In genomic region chr13:107495161-107495732, GRCm38 (mm10) we compare ENCODE assay signal across 25 mouse cellular contexts.
DNase-seq lines count a peak whose midpoint lies in the region; ATAC-seq lines count a peak whose summit lies in the region.
"Had no signal": no experiment of that assay in that cellular context is flagged by ENCODE, and none has a peak within 500 bp of the region (broad histone marks: within the 10 kb centered on the region; RNA-seq: fewer than 3 reads in every experiment).

No protein-coding gene starts in this region.

- no peak for ATAC-seq in midbrain, embryonic 11.5 days (ENCODE audit: low FRiP score)
- ATAC-seq in midbrain, embryonic 15.5 days (replicated peaks): no peak
- peak; percentile 48; the same call in 1 of the 2 replicates for ATAC-seq in lung, embryonic 15.5 days (ENCODE audit: borderline replicate concordance, extremely low read depth, low FRiP score, low TSS enrichment)
- ATAC-seq: forebrain, embryonic 13.5 days; intestine, postnatal 0 days had no signal

- 65% methylated on average over 6 of the region's 6 CpGs for WGBS in midbrain, embryonic 11.5 days
- 49% methylated on average over 5 of the region's 6 CpGs for WGBS in midbrain, embryonic 15.5 days
- 20% methylated on average over 6 of the region's 6 CpGs for WGBS in lung, embryonic 15.5 days

- H3K9me3 ChIP-seq in midbrain, embryonic 11.5 days (ENCODE audit: control insufficient read depth, low read length): no peaks in the 10 kb centered on the region
- H3K9me3 ChIP-seq in midbrain, embryonic 15.5 days: no peaks in the 10 kb centered on the region
- H3K9me3 ChIP-seq in lung, embryonic 15.5 days: no peaks in the 10 kb centered on the region
- H3K9me3 ChIP-seq: forebrain, embryonic 13.5 days; heart, embryonic 13.5 days; limb, embryonic 12.5 days; liver, embryonic 15.5 days; midbrain, embryonic 12.5 days; neural tube, embryonic 13.5 days had no signal

- H3K27ac ChIP-seq in midbrain, embryonic 11.5 days (ENCODE audit: low read depth, low read length): no peak overlapping the region
- no peak overlapping the region for H3K27ac ChIP-seq in midbrain, embryonic 15.5 days
- no peak overlapping the region for H3K27ac ChIP-seq in lung, embryonic 15.5 days
- H3K27ac ChIP-seq: forebrain, embryonic 13.5 days; gastrocnemius, adult 2 months; heart, adult 2 months; heart, embryonic 13.5 days; hindbrain, embryonic 14.5 days; limb, embryonic 12.5 days; liver, embryonic 15.5 days; midbrain, embryonic 12.5 days; neural tube, embryonic 13.5 days had no signal

- no peak overlapping the region for H3K4me2 ChIP-seq in midbrain, embryonic 11.5 days
- no peak overlapping the region for H3K4me2 ChIP-seq in midbrain, embryonic 15.5 days
- no peak overlapping the region for H3K4me2 ChIP-seq in lung, embryonic 15.5 days
- H3K4me2 ChIP-seq: forebrain, embryonic 13.5 days; heart, embryonic 13.5 days; hindbrain, embryonic 14.5 days; limb, embryonic 12.5 days; liver, embryonic 15.5 days; midbrain, embryonic 12.5 days; neural tube, embryonic 13.5 days had no signal

- peak; percentile 82 for DNase-seq in midbrain, embryonic 11.5 days (ENCODE audit: low spot score, missing footprints)
- peak; percentile 61 for DNase-seq in lung, postnatal 25 days (ENCODE audit: low spot score)
- DNase-seq in embryo, embryonic 10.5 days (ENCODE audit: low spot score): no peak
- no peak for DNase-seq in cerebellum, adult 9-10 months
- DNase-seq: adrenal gland, postnatal 25 days; B cell, adult 2 months; cerebellum, adult 11-12 months; cerebellum, postnatal 10 days; gastrocnemius, adult 2 months; gastrocnemius, postnatal 36 days; heart, adult 2 months; heart, postnatal 10 days; kidney, adult 9 months; kidney, postnatal 10 days; thymus, postnatal 4 days had no signal

- H3K4me3 ChIP-seq in midbrain, embryonic 11.5 days (ENCODE audit: low read depth, low read length): no peak overlapping the region
- no peak overlapping the region for H3K4me3 ChIP-seq in midbrain, embryonic 15.5 days
- no peak overlapping the region for H3K4me3 ChIP-seq in lung, embryonic 15.5 days
- H3K4me3 ChIP-seq: forebrain, embryonic 13.5 days; gastrocnemius, adult 2 months; heart, adult 2 months; heart, embryonic 13.5 days; limb, embryonic 12.5 days; liver, embryonic 15.5 days; midbrain, embryonic 12.5 days; neural tube, embryonic 13.5 days had no signal

- H3K36me3 ChIP-seq in midbrain, embryonic 11.5 days (ENCODE audit: control insufficient read depth, insufficient read depth, low read length): no peaks in the 10 kb centered on the region
- no peaks in the 10 kb centered on the region for H3K36me3 ChIP-seq in midbrain, embryonic 15.5 days (replicated peaks)
- H3K36me3 ChIP-seq in lung, embryonic 15.5 days: no peaks in the 10 kb centered on the region
- H3K36me3 ChIP-seq: heart, embryonic 13.5 days; limb, embryonic 12.5 days; liver, embryonic 15.5 days; midbrain, embryonic 12.5 days; neural tube, embryonic 13.5 days had no signal

- H3K9ac ChIP-seq in midbrain, embryonic 11.5 days (ENCODE audit: low read length): no peak overlapping the region
- H3K9ac ChIP-seq in midbrain, embryonic 15.5 days: no peak overlapping the region
- no peak overlapping the region for H3K9ac ChIP-seq in lung, embryonic 15.5 days
- H3K9ac ChIP-seq: forebrain, embryonic 13.5 days; heart, embryonic 13.5 days; hindbrain, embryonic 14.5 days; limb, embryonic 12.5 days; liver, embryonic 15.5 days; midbrain, embryonic 12.5 days; neural tube, embryonic 13.5 days had no signal

- no peaks in the 10 kb centered on the region for H3K4me1 ChIP-seq in midbrain, embryonic 11.5 days (ENCODE audit: control insufficient read depth, insufficient read depth, low read length)
- peaks cover 10% of the 10 kb centered on the region for H3K4me1 ChIP-seq in midbrain, embryonic 15.5 days
- H3K4me1 ChIP-seq in lung, embryonic 15.5 days: peaks cover 27% of the 10 kb centered on the region
- H3K4me1 ChIP-seq: heart, embryonic 13.5 days; limb, embryonic 12.5 days; liver, embryonic 15.5 days had no signal

- no peaks in the 10 kb centered on the region for H3K27me3 ChIP-seq in midbrain, embryonic 11.5 days (ENCODE audit: control insufficient read depth, insufficient read depth, low read length)
- H3K27me3 ChIP-seq in midbrain, embryonic 15.5 days (replicated peaks): no peaks in the 10 kb centered on the region
- H3K27me3 ChIP-seq in lung, embryonic 15.5 days: no peaks in the 10 kb centered on the region
- H3K27me3 ChIP-seq: forebrain, embryonic 13.5 days; heart, embryonic 13.5 days; liver, embryonic 15.5 days; neural tube, embryonic 13.5 days had no signal

Comparison
In these comparisons a context has a peak if more than half of its experiments do, and no peak if none do; other contexts are left out.
1. DNase-seq: peak in midbrain, embryonic 11.5 days (single experiment) and lung, postnatal 25 days (single experiment); none in embryo, embryonic 10.5 days (single experiment) and cerebellum, adult 9-10 months (single experiment).